Mouse (Mus musculus) thymus, postnatal 25 days (tissue): Measurements from ENCODE around the gene Thnsl1.

Experiments used
- DNase-seq: peaks from one replicate; pipeline ENCODE4 v3.0.0; 2022

The Thnsl1 gene

GRCm38 (mm10) chr2:21204912-21205830 is at the start of gene Thnsl1, which contains the start of gene Enkur:
Gene Thnsl1 (plus strand): TSS chr2:21205724.
Gene Enkur (minus strand): TSS chr2:21205365.
- DNase-seq = peak; percentile 99

DNA sequence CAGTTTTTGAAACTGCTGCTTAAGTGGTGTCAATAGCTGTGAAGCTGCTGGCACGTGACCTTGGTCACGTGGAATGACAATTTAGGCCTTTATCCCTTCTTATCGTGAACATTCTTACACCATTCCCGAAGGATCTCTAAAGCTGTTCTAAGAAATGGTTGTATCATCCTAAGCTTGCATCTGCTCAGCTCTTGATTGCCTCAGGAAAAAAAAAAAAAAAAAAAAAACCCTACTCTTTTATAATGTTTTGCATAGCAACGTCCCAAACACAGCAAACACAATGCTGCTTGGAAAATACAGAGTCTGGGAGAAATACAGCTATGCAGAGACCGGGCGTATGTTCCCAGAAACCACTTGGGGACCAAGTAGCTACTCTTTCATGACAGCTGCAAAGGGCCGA is 41.2 kb upstream of the Thnsl1 start:
- DNase-seq = no peak

GRCm38 (mm10) chr2:21167916-21168315 is 37.6 kb upstream of the Thnsl1 start:
- DNase-seq = no peak

- DNase-seq = no peak
Measured at GRCm38 (mm10) chr2:21172797-21173196, 32.7 kb upstream of the Thnsl1 start.

DNA sequence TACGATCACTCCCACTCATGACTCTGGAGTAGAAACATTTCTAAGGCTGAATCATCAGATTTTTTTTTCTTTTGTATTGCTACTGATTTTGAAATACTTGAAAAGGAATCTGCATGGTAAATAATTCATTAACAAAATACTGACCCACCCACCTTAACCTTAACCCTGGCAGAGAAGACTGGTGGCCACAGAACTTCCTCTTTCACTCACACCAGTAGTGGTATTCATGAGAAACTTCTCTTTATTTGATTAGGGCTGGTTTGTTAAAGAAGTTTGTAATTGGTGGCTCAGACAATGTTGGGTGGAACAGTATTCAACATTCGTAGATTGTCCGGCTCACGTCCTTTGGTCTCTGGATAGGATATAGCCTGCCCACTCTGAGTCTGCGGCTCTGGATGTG is 26.4 kb upstream of the Thnsl1 start:
- DNase-seq = no peak

DNA sequence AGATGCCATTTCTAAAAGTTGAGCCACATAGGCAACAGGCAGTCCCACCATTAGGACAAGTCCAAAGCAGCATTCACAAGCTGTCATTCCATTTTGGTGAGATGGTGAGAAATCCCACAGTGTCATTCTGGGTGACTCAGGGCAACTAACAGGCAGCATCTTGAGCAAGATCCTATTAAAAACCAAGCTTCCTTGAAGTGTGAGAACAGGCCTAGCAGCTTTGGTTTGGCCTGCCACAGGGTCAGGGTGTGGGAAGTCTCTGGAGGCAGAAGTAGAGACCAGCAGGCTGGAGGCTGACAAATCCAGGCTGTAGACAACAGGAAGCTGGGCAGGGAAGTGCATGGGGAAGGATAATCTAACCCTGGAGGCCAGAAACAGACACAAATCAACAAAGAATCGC is 22.7 kb upstream of the Thnsl1 start:
- no peak for DNase-seq

GRCm38 (mm10) chr2:21187576-21187975 is 17.9 kb upstream of the Thnsl1 start:
- peak; percentile 68 for DNase-seq

- no peak for DNase-seq
Measured at GRCm38 (mm10) chr2:21188610-21189009, 16.9 kb upstream of the Thnsl1 start.

DNA sequence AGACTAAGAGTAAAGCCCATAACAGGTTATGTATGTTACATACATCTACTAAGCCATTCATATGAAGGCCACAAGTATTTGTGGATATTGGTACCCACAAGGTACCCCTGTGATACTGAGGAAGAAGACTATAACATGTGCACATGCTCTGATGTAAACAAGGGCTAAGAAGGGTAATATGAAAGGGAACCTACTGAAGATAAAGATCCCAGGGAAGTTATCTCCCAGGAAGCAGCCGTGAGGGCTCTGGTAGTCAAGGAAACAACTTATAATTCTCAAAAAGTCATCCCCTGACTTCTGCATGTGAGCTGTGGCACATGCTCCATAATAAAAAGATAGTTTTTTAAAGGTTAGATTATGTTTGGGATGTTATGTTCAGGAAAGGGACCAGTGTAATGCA is 14.3 kb upstream of the Thnsl1 start:
- DNase-seq = no peak

DNA sequence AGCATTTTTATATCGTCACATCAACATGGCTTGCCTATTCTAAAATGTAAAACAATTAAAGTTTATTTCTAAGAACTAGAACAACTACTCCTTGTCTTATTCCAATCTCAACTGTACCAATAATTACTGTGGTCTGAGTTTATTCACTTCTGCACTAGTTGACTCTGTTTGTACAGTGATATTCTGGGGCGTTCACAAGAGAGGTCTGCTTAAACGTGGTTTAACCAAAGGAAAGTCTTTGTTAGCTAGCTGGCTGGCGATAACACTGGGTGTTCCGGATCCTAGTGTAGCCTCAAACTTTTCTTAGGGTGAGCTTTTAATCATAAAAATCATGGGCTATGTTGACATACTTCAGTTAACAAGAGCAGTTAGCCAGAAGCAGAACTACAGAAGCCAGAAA is 10.3 kb upstream of the Thnsl1 start:
- no peak for DNase-seq

DNA sequence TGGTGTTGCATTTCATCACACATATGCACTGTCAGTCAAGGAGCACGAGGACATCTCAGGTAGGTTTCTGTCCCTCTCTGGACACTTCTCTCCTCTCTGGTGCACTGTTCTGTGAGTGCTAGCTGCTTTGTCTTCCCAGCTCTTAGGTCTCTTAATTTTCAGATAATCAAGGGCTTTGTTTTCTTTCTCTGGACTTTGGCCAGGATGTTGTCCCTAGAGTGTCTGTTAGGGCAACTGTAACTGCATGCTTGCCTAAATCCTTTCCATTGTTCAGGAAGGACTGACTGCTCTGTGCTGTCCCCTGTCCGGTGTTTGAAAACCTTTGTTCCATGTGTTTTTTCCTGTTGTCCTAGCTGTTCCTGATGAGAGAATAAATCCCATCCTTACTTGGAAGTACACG is 6.5 kb upstream of the Thnsl1 start:
- no peak for DNase-seq

DNA sequence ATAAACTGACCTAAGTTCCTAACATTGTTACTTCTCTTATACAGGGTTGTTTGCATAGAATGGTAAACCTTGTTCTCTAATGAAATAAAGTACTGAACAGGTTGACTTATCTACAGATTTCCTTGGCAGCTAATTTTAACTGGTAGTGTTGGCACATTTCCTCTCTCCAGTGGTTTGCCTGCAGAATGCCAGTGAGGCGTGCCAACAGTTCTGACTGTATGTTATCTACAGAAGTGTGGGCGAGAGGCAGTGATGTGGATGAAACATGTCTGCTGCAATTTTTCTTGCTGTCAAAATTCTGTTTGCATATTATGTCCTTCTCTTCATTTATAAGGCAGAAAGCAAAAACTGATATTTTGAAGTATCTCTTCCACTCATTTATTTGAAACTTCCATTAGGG is 2.8 kb upstream of the Thnsl1 start:
- DNase-seq = no peak

DNA sequence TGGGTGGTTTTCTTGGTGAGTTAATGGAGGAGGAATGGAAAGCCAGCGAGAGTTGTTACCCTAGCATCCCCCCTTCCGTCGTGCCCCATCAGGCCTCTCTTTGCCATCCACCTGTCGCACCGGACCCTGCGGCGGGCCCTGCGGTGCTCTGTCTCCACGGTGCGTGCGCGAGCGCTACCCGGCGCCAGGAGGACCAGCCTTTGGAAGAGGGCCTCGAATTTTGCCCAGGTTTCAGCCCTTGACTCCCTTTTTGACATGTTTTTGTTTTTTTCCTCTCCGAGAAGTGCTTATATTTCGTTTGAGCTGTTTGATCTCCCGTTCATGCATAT is 271 bp downstream of the Thnsl1 start:
- DNase-seq = no peak

DNA sequence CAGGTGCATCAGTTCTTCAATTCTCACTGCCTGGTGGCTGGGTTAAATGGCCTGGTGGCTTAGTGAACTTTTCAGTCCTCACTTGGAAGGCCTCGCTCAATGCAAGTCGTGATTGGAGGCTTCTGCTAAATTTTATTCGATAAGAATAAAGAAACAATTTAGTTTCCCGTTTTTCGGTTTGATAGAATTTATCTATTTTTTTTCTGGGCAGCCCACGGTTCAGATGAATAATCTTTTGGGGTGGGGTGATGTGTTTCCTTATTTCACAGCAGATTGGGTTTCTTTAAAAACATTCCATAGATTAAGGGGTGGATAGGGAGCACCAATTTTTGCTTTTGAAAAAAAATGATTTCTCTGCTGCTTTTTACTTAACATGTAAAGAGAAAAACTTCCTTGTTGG is 754 bp downstream of the Thnsl1 start:
- no peak for DNase-seq

DNA sequence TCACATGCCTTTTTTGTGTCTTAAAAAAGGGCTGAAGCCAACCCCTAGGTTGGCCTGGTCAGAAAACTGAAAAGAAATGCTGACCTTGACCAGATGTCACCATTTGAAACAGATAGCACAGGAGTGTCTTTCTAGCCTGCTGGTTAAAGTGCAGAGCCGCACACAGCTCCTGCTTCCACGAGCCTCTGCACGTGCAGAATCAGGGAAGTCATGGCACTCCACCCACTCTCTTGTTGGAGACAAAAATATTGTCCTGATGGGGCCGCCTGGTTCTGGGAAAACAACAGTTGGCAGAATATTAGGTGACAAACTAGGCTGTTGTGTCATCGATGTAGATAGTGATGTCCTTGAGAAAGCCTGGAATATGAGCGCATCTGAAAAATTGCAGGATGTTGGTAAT is 5.8 kb downstream of the Thnsl1 start:
- DNase-seq = no peak

- DNase-seq = no peak
Measured at GRCm38 (mm10) chr2:21214322-21214721, 8.8 kb downstream of the Thnsl1 start.

DNA sequence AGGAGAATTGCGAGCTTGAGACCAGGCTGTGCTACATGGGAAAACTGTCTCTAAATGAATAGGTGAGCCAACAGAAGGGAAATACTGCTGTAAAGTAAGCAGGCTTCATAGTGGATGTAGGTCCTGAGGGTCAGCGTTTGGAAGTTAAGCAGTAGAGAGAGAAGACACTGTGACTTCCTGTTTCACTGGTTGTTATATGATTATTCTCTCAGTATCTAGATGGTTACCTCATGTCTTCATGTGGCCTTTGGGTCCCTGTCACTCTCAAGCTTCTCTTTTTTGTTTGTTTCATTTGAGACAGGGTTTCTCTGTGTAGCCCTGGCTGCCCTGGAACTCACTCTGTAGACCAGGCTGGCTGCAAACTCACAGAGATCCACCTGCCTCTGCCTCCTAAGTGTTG is 9.8 kb downstream of the Thnsl1 start:
- DNase-seq = no peak

- DNase-seq = peak; percentile 23
Measured at GRCm38 (mm10) chr2:21222453-21223384, 17.2 kb downstream of the Thnsl1 start.

- peak; percentile 13 for DNase-seq
Measured at GRCm38 (mm10) chr2:21230276-21230675, 24.8 kb downstream of the Thnsl1 start.

DNA sequence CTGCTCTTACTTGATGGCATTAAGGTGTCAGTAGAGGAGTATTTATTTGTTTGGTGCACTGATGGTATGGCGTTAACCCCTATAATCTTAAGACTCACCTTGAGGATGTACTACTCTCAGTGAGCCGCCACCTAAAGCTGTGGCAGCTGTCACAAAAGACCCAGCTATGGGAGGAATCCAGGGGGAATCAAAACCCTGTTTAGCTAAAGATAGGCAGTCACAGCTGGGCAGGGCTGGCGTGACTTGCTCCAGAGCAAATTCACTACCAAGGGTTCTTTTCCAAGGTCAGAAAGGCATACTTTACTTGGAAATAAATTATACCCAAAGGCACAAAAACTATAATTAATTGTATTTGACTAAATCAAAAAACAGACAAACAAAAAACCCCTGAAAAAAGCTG is 25.6 kb downstream of the Thnsl1 start:
- no peak for DNase-seq

GRCm38 (mm10) chr2:21234871-21235648 is 29.5 kb downstream of the Thnsl1 start:
- no peak for DNase-seq

- DNase-seq = no peak
Measured at GRCm38 (mm10) chr2:21235844-21236386, 30.4 kb downstream of the Thnsl1 start.

DNA sequence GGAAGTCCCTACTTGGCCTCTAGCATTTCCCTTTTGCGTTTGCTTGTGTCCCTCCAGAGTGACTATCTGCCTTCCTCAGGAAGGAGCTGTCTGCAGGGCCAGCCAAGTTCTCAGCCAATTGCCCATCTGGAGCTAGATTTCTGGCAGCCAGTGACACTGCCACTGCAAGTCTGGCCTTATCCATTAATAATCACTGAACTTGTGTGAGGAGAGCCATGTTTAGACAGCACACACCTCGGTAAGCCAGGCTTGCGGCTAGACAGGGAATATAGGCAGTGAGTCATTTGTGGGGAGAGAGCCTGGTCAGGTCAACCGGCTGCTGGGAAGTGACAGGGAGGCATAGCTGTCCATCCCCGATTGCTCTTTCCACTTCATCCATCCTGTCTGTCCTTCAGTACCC is 31.3 kb downstream of the Thnsl1 start:
- no peak for DNase-seq
